Mouse (Mus musculus): ENCODE measurements around the gene Mon1b. TPM values are rescaled to one million over a fixed set of nuclear protein-coding genes. Genes with fewer than 3 reads are reported as not detected.

Gene Mon1b
- total RNA-seq (2015) (12.6 and 13.0 TPM in 2 replicates), total RNA-seq (2017) (15.6 and 15.8 TPM in 2 replicates)

DNA sequence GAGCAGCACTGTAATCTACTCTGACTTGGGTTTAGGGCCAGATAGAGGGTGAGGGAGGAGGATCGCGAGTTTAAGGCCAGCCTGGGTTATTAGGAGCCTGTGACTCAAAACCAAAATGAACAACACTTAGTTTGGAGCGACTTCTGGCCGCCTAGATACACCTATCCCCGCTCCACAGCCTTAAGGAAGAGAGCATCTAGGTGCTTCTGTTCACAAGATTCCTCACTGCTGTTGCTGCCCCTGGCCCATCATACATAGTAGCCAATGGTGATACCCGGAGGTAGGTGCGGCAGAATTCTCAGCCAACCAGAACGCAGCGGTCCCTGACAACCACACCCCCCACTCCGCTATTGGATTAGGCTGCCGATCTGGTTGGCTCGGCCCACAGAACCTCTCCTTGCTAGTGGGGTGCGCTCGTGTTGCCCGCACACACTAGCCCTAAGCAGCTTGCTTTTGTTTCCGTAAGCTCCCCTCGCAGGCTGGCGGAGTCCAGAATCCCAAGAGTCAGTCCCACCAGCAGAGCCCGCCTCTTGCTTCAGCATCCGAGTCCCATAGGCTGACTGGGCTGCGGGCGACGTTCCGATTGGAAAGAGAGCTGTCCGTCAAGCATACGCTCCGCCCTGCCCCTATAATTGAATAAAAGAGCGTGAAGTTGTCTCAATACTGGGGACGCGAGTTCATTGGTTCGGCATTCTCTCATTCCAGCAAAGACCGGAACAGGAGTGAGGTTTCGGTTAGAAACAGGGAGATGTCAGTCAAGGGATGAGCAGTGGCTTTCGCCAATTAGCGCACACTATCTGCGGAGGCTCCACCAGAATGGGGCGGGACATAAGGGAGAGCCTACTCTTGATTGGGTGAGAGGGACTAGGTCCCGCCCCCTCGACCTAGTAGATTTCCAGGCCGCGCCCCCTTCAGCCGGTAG, at the start of gene Mon1b:
Mon1b (plus strand) TSS at position 918 of the 922 bp plus-strand sequence.
- ATAC-seq (replicated peaks; ENCODE audit: poor library complexity) = peak; percentile 75

DNA sequence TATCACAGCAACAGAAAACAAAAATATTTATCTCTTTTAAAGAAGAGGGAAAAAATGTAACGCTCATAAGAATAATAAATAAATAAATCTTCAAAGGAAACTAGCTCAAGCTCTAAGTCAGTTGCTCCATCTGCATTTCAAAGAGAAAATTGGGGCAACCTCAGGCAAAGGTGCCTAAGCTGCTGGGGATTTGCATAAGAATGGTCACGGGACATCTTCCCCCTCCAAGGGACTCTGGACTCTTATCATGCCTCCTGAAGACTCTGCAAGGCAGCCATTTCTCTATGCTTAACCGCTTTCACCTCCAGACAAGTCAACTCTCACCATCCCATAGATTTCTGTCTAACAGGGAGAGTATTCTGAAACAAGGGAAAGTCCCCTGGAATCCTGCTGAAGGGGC, 37.0 kb upstream of the Mon1b start:
- no peak for ATAC-seq (replicated peaks; ENCODE audit: poor library complexity)

DNA sequence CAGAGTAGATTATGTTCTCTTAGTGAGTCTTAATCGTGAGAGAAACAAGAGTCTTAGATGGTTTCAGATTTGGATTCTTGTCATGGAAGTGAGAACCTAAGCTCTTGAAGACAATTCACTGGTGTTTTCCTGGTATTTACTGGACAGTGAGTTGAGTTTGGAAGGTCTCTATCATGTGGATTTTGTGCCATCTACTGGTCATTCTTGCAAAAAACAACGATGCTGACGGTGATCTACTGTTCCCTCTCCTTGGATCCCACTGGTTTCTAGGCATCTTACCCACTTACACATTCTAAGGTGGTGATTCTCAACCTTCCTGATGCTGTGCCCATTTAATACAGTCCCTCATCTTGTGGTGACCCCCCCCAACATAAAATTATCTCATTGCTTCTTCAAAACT, 2.8 kb upstream of the Mon1b start:
- no peak for ATAC-seq (replicated peaks; ENCODE audit: poor library complexity)

DNA sequence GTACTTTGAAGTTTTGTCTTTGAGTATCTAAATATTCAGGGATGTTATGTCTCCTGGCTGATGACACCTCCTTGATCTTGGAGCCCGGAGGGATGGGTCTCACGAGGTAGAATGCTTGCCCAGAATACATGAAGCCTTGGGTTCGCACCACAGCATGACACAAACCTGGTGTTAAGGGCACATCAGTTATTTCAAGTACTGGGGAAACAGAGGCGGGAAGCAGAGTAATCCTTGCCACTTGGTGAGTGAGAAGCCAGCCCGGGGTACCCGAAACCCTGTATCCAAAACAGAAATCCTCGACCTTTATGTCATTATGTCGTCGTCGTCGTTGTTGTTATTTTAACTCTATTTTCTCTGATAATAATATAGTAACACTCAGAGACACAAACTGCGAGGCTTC, 1.2 kb upstream of the Mon1b start:
- ATAC-seq (replicated peaks; ENCODE audit: poor library complexity) = no peak

DNA sequence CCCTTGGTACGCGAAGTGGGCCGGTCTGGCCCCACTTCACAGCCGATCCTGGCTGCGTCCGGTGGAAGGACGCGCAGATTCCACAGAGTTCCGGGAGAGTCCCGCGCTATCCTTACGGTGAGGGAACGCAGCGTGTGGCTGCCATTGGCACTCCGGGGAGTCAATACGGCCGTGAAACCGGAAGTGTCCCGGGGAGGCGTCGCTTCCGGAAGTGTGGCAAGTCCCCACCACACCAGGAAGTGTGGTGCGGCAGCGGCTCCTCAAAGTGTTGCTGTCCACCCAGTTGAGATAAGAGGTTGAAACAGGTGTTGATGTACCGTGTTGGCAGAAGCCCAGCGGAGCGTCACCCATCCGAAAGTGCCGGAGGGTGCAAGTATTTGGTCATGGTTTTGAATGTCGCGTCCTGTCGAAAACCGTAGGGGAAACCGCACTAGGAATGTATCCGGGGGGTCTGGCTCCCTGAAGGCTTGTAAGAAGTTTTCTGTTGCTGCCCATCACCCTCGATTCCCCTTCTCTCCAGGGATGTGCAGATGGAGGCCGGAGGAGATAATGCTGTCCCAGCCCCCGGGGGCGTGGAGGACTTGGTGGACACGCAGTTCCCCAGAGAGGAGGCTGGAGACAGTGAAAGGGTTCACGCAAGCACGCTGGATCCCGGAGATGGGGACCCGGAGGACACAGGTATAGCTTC, 349 bp downstream of the Mon1b start:
- peak; percentile 63 for ATAC-seq (replicated peaks; ENCODE audit: poor library complexity)

DNA sequence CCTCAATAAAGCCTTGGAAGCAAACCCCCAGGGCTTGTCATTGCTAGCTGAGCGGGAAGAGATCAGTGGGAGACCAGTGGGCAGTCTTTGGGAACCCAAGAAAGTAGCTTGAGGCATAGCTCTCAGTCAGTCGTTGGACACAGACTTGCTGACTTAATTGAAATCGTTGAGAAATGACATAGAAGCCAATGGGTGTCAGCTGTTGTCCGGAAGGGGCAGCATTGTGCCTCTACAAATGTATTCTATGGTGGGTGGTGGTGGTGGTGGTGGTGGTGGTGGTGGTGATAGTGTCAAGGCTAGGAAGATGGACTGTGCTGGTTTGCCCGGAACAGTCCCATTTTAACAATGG, 867 bp downstream of the Mon1b start:
- ATAC-seq (replicated peaks; ENCODE audit: poor library complexity) = 0 out of 2 replicates have a peak, but pooled peaks have one; percentile 3

DNA sequence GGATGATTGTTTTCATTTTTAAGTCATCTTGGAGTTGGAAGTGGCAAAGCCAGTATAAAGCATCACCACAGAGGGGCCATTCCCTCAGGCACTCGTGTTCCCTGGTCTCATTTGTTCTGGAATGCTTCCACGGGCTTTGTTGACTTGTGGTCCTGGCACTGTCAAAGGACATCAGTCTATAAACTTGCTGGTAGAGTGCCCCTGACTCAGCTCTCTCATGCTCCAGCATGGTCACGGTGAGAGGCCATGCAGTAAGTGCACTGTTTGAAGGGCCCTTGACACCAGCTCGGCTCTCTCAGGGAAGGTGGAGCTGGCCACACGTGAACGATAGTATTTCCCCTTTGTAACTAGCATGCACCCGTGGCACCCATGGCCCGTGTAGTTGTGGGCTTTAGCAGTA, 5.0 kb downstream of the Mon1b start:
- no peak for ATAC-seq (replicated peaks; ENCODE audit: poor library complexity)

DNA sequence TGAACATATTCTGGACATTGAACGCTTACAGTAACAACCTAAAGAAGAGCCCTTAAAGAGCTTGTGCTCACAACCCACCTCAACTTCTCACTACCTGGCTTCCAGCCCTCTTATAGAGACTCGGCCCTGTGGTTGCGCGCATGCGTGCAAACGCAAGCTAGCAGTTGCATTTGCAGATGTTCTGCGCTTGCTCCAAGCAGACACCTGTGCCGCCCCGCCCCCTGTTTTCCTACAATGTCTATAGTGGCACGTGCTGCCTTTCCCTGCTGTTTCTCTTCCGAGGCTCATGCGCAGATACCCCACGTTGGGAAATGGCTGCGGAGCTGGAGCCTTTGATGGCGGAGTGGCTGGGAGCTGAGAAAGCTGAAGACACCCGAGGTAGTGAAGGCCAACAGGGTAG, 7.5 kb downstream of the Mon1b start, which contains the start of gene Syce1l:
Syce1l (plus strand) TSS at position 288 of the 400 bp plus-strand sequence.
- no peak for ATAC-seq (replicated peaks; ENCODE audit: poor library complexity)

DNA sequence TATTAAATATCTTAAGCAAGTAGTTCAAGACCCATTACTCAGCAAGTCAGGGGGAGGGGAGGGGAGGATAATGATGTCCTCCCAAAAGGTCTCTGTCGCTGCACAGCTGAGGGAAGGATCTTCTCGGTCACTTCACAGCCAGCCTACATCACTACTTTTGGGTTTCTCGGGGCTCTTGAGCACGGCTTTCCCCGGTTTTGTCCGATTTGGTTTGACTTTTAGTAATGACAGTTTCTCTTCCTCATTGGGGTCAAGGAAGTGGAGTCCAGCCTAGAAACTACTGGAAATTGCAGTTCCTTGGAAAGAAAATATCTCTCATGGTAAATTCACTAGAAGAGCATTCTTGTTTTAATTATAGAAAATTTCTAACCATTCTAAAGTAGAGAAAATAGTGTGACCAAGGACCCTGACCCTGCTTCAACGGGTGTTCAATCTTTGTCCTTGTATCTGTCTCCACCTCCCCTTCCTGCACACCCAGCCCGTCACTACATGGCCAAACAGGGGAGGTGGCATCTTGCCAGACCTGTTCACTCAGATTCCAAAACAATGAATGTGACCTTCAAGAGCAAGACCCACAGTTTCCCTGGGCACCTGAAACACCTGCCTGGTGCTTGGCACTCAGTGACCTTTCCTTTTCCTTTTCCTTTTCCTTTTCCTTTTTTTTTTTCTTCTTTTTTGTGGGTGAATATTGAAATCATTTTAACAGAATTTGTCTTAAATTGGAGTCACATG, 8.3 kb downstream of the Mon1b start:
- 0 out of 2 replicates have a peak, but pooled peaks have one; percentile 20 for ATAC-seq (replicated peaks; ENCODE audit: poor library complexity)

DNA sequence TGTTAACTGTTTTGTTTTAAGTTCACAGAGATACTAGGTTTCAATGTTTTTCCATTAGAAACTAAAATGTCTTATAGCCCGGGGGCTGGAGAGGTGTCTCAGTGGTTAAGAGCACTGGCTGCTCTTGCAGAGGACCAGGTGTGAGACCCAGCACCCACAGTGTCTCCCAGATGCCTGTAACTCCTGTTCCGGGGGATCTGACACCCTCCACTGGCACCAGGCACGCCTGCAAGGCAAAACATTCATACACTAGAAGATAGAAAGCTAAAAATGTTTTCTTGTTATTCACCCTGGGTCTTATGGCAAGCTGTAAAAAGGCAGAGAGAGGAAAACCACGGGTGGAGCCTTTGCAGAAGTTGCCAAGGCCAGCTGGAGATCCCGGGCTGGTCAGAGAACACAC, 9.8 kb downstream of the Mon1b start:
- ATAC-seq (replicated peaks; ENCODE audit: poor library complexity) = no peak

DNA sequence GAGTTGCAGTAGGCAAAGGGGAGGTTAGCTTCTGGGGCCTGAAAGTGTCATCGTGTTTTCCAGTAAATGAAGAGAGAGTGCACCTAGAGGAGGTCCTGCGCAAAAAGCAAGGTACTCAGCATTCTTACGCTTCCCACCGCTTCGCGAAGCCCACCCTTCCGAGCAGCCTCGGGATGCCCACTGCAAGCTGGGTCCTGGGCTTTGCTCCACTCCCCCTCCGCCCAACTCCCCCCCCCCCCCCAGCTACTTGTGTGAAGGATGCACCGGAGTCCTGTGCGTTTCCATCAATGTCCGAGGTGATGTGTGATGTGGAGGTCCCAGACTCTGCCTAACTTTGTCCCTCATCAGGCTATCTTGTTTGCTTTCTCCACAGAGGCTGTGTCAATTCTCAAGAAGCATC, 17.1 kb downstream of the Mon1b start:
- no peak for ATAC-seq (replicated peaks; ENCODE audit: poor library complexity)

DNA sequence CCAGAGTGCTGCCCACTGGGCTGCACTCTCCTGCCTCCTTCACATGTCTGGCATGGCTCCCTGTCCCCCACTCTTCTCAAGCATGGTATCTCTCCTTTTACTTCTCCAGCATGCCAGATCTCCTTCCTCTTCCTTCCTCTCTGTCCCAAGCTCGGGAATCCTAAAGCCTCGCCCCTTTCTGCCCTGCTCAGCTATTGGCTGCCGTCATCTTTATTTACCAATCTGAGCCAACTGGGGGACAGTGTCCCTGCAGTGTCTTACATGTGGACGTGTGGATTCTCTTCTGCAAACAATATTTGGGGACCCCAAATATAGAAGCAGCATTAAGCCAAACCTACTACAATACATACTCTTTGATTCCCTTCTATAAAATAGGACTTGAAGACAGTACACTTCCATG, 17.8 kb downstream of the Mon1b start:
- ATAC-seq (replicated peaks; ENCODE audit: poor library complexity) = no peak

DNA sequence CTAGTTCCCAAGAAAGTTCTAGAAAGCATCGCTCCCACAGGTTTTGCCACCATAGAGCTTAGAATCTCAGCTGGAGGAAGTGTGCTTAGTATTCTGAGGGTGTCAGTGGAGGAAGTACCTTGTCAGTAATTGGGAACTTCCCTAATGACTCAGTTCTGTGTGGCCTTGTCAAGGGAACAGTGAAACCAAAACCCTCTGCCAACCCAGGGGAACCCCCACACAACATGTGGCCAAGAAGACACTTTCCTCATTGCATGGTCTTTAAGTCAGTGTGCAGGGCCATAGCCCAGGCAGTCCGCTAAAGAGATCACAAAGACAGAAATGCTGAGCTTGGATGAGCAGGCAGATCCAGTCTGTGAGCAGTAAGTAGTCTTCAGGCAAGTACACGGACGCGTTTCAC, 20.8 kb downstream of the Mon1b start:
- ATAC-seq (replicated peaks; ENCODE audit: poor library complexity) = peak; percentile 98

DNA sequence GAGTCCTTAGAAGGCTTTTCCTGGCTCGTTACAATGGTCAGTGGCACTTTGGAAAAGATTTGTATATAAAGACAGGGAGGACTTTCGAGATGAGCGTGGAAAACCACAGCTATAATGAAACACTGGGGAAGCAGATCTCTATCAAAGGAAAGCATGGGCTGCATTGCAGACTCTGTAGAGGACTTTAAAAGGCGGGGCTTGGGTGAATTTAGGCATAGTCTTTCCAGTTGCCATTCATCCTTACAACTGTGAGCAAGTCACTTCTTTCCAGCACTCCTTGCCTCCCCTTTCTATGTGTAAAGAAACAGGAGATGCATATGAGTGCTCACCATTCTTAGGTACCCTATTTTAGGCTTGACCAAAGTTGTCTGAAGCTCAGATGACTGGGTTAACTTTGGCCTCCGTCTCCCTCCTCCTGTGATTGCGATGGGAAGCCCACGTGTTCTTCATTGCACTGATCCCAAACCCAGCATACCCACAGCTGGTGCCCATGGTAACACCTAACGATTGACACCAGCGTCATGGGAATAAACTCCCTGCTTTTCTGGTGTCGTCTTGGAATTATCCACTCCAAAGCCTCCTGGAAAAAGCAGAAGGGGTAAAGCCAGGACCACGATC, 21.4 kb downstream of the Mon1b start:
- no peak for ATAC-seq (replicated peaks; ENCODE audit: poor library complexity)

DNA sequence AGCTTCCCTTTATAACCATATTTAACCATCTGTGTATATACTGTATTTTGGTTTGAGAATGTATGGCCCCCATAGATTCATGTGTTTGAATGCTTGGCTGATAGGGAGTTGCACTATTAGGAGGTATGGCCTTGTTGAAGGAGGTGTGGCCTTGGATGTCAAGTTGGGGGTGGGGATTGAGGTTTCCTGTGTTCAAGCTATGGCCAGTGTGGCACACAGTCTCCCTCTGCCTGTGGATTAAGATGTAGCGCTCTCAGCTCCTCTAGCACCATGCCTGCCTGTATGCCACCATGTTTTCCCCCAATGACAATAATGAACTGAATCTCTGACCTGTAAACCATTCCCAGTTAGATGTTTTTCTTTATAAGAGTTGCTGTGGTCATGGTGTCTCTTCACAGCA, 24.7 kb downstream of the Mon1b start:
- peak; percentile 33 for ATAC-seq (replicated peaks; ENCODE audit: poor library complexity)

DNA sequence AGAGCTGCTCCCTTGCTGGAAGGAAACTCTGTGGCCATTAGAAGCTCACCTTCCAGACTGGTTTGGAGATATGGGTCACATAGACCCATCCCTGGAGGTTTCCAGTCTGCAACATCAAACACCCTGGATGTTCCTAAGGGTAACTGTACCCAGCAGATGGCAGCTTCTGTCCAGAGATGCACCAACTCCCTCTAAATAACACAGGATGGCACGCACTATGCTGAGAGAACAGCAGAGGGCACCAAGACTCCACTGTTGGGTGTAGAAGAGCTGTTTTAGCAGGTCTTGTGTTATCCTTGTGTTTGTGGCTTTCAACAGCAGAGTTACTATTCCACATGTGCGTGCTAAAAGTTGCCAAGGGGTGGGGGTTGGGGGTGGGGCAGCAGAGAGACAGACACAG, 29.2 kb downstream of the Mon1b start:
- peak; percentile 98 for ATAC-seq (replicated peaks; ENCODE audit: poor library complexity)

DNA sequence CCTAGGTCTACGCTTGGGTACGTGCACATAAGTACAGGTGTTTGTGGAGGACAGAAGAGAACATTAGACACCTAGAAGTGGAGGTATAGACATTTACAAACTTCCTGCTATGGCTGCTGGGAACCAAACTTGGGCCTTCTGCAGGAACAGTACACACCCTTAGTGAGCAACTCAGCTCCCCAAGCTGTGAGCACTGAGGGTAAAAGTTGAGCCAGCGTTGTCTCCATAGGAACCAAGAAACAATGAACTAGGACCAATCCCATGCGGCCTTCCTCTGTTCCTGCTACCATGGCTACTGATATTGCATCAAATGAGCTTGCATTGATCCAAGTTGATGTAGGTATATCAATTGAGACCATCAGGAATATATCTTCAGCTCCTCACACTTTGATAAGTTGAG, 29.6 kb downstream of the Mon1b start:
- ATAC-seq (replicated peaks; ENCODE audit: poor library complexity) = no peak

DNA sequence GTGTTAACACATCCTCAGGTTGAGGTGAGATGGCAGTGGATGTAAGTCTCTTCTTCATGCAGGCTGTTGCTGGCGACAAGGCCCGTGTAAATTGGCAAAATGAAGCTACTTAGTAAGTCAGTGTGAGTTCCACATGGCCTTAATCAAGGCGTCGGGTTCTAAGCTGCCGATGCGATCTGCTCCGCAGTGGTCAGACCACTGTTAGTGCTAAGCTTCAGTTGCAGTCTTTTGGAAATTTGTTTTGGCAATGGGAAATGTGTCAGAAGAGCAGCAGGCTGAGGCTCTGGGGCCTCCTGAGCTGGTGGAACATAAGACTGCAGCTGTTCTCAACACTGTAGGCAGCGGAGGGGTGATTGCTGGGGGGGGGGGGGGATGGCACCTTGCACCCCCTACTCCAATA, 30.6 kb downstream of the Mon1b start:
- ATAC-seq (replicated peaks; ENCODE audit: poor library complexity) = no peak

DNA sequence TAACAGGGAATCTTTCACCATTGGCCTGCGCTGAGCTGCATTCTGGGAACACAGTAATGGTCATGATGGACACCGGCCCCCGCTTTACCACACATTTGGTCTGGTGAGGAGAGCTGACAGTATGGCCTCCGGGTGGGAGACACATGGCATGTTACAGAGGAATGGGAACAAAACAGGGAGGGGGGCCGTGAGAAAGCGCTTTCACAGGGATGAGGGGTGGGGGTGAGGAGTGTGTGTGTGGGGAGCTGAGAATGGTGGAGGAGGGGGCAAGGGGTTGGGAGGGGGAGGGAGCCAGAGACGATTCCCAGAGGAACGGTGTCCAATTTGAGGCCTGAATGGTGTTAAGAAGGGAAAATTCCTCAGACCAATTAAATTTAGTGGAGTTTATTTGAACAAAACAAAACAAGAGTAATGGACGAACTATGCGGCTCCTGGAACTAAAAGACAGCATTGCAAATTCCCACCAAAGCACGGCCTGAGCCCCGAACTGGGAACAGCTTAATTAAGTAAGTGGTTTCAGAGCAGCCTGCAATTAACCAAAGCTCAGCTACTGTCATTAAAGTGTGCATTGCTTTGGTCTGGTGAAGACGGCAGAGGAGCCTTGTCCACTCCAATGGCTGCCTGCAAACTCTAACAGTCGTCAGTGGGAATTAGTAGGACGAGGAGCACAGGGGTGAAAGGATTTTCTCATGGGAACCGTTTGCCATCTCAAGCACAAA, 31.5 kb downstream of the Mon1b start:
- no peak for ATAC-seq (replicated peaks; ENCODE audit: poor library complexity)

DNA sequence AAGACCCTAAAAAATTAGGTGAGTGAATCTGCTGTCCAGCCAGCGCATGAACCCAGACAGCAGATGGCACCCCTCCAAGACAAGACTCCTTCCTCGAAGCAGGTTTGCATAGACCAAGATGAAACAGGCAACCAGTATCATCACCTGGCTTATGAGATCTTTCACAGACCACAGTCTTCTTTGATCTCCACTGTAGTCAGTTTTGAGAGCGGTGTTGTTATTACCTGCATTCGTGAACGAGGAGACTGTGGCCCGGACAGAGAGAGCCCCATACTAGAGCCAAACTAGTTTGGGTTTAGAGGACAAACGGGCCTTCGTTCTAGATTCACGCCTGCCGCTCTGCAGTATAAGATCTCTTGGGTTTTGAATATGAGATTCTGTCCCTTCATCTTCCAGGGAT, 34.5 kb downstream of the Mon1b start:
- no peak for ATAC-seq (replicated peaks; ENCODE audit: poor library complexity)
